Mouse (Mus musculus) limb, embryonic 13.5 days (tissue): ENCODE results near the gene Cabp4. TPM values are rescaled to one million over a fixed set of nuclear protein-coding genes. Genes with fewer than 3 reads are reported as not detected.
A peak's percentile ranks its signal among the peaks of the same experiment; 100 is the strongest.

ENCODE experiments used
- ATAC-seq: fragments of 200-750 bp; cut with Nextera tagmentation; 2 replicates; pipeline ENCODE4 v1.8.0; 2017; ENCODE audit warnings: low read depth, moderate number of reproducible peaks, moderate TSS enrichment; ENCODE audit not compliant: low FRiP score
- H3K27ac ChIP-seq: fragments of 300-500 bp; sonication (generic); 2 replicates; pipeline ENCODE4 v1.5.1; 2015; ENCODE audit warnings: inconsistent platforms, mild to moderate bottlenecking, moderate library complexity
- H3K27me3 ChIP-seq: fragments of 300-500 bp; sonication (generic); 2 replicates; pipeline ENCODE4 v1.6.1; 2015; ENCODE audit warnings: mild to moderate bottlenecking, inconsistent platforms
- H3K36me3 ChIP-seq: fragments of 300-500 bp; sonication (generic); 2 replicates; pipeline ENCODE4 v1.6.1; 2015; ENCODE audit warnings: inconsistent platforms, mild to moderate bottlenecking, moderate library complexity
- H3K4me1 ChIP-seq: fragments of 300-500 bp; sonication (generic); 2 replicates; pipeline ENCODE4 v1.6.1; 2015; ENCODE audit warnings: inconsistent platforms
- H3K4me2 ChIP-seq: fragments of 300-500 bp; sonication (generic); replicated peaks from 2 replicates; pipeline ENCODE4 v1.6.1; 2015; ENCODE audit warnings: inconsistent platforms, mild to moderate bottlenecking, moderate library complexity
- H3K4me3 ChIP-seq: fragments of 300-500 bp; sonication (generic); 2 replicates; pipeline ENCODE4 v1.5.1; 2015; ENCODE audit warnings: moderate library complexity, mild to moderate bottlenecking, inconsistent platforms
- H3K9ac ChIP-seq: fragments of 300-500 bp; sonication (generic); 2 replicates; pipeline ENCODE4 v1.6.1; 2015; ENCODE audit warnings: mild to moderate bottlenecking, inconsistent platforms
- H3K9me3 ChIP-seq: fragments of 300-500 bp; sonication (generic); 2 replicates; pipeline ENCODE4 v1.6.1; 2016; ENCODE audit warnings: inconsistent platforms
- WGBS: fragments of 180-500 bp; shearing (Covaris S2); methylation state at CpG from one replicate; pipeline ENCODE4 v1.1.7; 2015; 5-methylcytosine and 5-hydroxymethylcytosine counted together
- polyA plus RNA-seq: library from polyadenylated mRNA; unstranded; fragments of >200 nt; fragmentation: Nextera tagmentation; extraction: Ambion mirVana; gene quantifications from 2 replicates; pipeline ENCODE4 v1.2.1, GENCODE M21; 2015

Cabp4 gene
- polyA plus RNA-seq, 1 experiment from 2014 or later: 0.05 TPM

GRCm38 (mm10) chr19:4162646-4163542, 19.1 kb upstream of the Cabp4 start, which contains the start of gene Rps6kb2:
Rps6kb2 (minus strand) TSS chr19:4163354.
- 7% methylated on average over 42 of the region's 42 CpGs for WGBS
- Histone ChIP-seq H3K36me3 (peaks cover 37% of the 10 kb centered on the region), H3K27ac (peak within 1 kb of the TSS; percentile 78), H3K9ac (peak within 1 kb of the TSS; percentile 85), H3K4me1 (peaks cover 13% of the 10 kb centered on the region), H3K4me3 (peak within 1 kb of the TSS; percentile 71), H3K27me3 (no peaks in the 10 kb centered on the region), H3K4me2 (peak within 1 kb of the TSS; percentile 95), H3K9me3 (no peaks in the 10 kb centered on the region)
- peak; percentile 87 for ATAC-seq

GRCm38 (mm10) chr19:4159049-4159448, 15.2 kb upstream of the Cabp4 start:
- 92% methylated on average over 8 of the region's 8 CpGs for WGBS
- peaks cover 65% of the 10 kb centered on the region for H3K36me3 ChIP-seq
- no peak overlapping the region for H3K27ac ChIP-seq
- no peaks in the 10 kb centered on the region for H3K27me3 ChIP-seq
- H3K9me3 ChIP-seq: no peaks in the 10 kb centered on the region
- peaks cover 13% of the 10 kb centered on the region for H3K4me1 ChIP-seq
- H3K9ac ChIP-seq: no peak overlapping the region
- ATAC-seq: no peak
- no peak overlapping the region for H3K4me2 ChIP-seq
- no peak overlapping the region for H3K4me3 ChIP-seq

GRCm38 (mm10) chr19:4156771-4157170, 12.9 kb upstream of the Cabp4 start:
- Histone ChIP-seq H3K4me2 (no peak overlapping the region), H3K27ac (no peak overlapping the region), H3K9me3 (no peaks in the 10 kb centered on the region), H3K36me3 (peaks cover 82% of the 10 kb centered on the region), H3K27me3 (no peaks in the 10 kb centered on the region), H3K4me3 (no peak overlapping the region), H3K9ac (no peak overlapping the region), H3K4me1 (no peaks in the 10 kb centered on the region)
- 90% methylated on average over 12 of the region's 12 CpGs for WGBS
- ATAC-seq: no peak

- ATAC-seq: no peak
- Histone ChIP-seq H3K4me2 (no peak overlapping the region), H3K36me3 (peaks cover 81% of the 10 kb centered on the region), H3K9me3 (no peaks in the 10 kb centered on the region), H3K4me3 (no peak overlapping the region), H3K27me3 (no peaks in the 10 kb centered on the region), H3K9ac (0 out of 2 replicates have a peak overlapping the region, but pooled peaks have one; percentile 14), H3K4me1 (no peaks in the 10 kb centered on the region), H3K27ac (no peak overlapping the region)
- WGBS: 81% methylated on average over 20 of the region's 20 CpGs
Measured at GRCm38 (mm10) chr19:4156073-4156579, 12.3 kb upstream of the Cabp4 start.

GRCm38 (mm10) chr19:4155223-4156072, 11.6 kb upstream of the Cabp4 start:
- H3K9me3 ChIP-seq: no peaks in the 10 kb centered on the region
- H3K9ac ChIP-seq: 0 out of 2 replicates have a peak overlapping the region, but pooled peaks have one; percentile 14
- H3K27ac ChIP-seq: no peak overlapping the region
- no peaks in the 10 kb centered on the region for H3K4me1 ChIP-seq
- no peaks in the 10 kb centered on the region for H3K27me3 ChIP-seq
- ATAC-seq: no peak
- WGBS: 81% methylated on average over 6 of the region's 6 CpGs
- no peak overlapping the region for H3K4me2 ChIP-seq
- H3K4me3 ChIP-seq: no peak overlapping the region
- H3K36me3 ChIP-seq: peaks cover 81% of the 10 kb centered on the region

GRCm38 (mm10) chr19:4154437-4155222, 10.8 kb upstream of the Cabp4 start:
- ATAC-seq: no peak
- Histone ChIP-seq H3K27ac (no peak overlapping the region), H3K9ac (no peak overlapping the region), H3K27me3 (no peaks in the 10 kb centered on the region), H3K36me3 (peaks cover 83% of the 10 kb centered on the region), H3K4me1 (peaks cover 4% of the 10 kb centered on the region; the same call in 1 of the 2 replicates), H3K9me3 (no peaks in the 10 kb centered on the region), H3K4me2 (no peak overlapping the region), H3K4me3 (no peak overlapping the region)
- 81% methylated on average over 13 of the region's 13 CpGs for WGBS

GRCm38 (mm10) chr19:4153232-4153654, 9.4 kb upstream of the Cabp4 start, which contains the start of gene Ptprcap:
Ptprcap (plus strand) TSS chr19:4153604.
- no peaks in the 10 kb centered on the region for H3K9me3 ChIP-seq
- 69% methylated on average over 11 of the region's 11 CpGs for WGBS
- H3K27ac ChIP-seq: no peak within 1 kb of the TSS
- H3K4me2 ChIP-seq: no peak within 1 kb of the TSS
- H3K36me3 ChIP-seq: peaks cover 70% of the 10 kb centered on the region
- no peaks in the 10 kb centered on the region for H3K27me3 ChIP-seq
- no peak for ATAC-seq
- no peak within 1 kb of the TSS for H3K4me3 ChIP-seq
- H3K4me1 ChIP-seq: peaks cover 12% of the 10 kb centered on the region
- H3K9ac ChIP-seq: no peak within 1 kb of the TSS; the same call in 1 of the 2 replicates

GRCm38 (mm10) chr19:4152445-4153231, 8.8 kb upstream of the Cabp4 start:
- H3K36me3 ChIP-seq: peaks cover 63% of the 10 kb centered on the region
- WGBS: 94% methylated on average over 8 of the region's 8 CpGs
- H3K4me2 ChIP-seq: no peak overlapping the region
- H3K4me3 ChIP-seq: no peak overlapping the region
- H3K27ac ChIP-seq: no peak overlapping the region
- no peaks in the 10 kb centered on the region for H3K27me3 ChIP-seq
- H3K9ac ChIP-seq: no peak overlapping the region
- no peak for ATAC-seq
- H3K9me3 ChIP-seq: no peaks in the 10 kb centered on the region
- H3K4me1 ChIP-seq: peaks cover 18% of the 10 kb centered on the region

GRCm38 (mm10) chr19:4151898-4152297, 8.1 kb upstream of the Cabp4 start:
- no peak overlapping the region for H3K4me2 ChIP-seq
- peaks cover 56% of the 10 kb centered on the region for H3K36me3 ChIP-seq
- no peaks in the 10 kb centered on the region for H3K9me3 ChIP-seq
- H3K9ac ChIP-seq: 0 out of 2 replicates have a peak overlapping the region, but pooled peaks have one; percentile 19
- H3K4me1 ChIP-seq: peaks cover 18% of the 10 kb centered on the region
- 94% methylated on average over 5 of the region's 5 CpGs for WGBS
- H3K4me3 ChIP-seq: no peak overlapping the region
- no peaks in the 10 kb centered on the region for H3K27me3 ChIP-seq
- no peak overlapping the region for H3K27ac ChIP-seq
- no peak for ATAC-seq

GRCm38 (mm10) chr19:4151488-4151860, 7.6 kb upstream of the Cabp4 start:
- Histone ChIP-seq H3K9ac (no peak overlapping the region), H3K9me3 (no peaks in the 10 kb centered on the region), H3K27ac (no peak overlapping the region), H3K4me1 (peaks cover 18% of the 10 kb centered on the region), H3K4me2 (no peak overlapping the region), H3K27me3 (no peaks in the 10 kb centered on the region), H3K36me3 (peaks cover 52% of the 10 kb centered on the region), H3K4me3 (no peak overlapping the region)
- ATAC-seq: no peak
- WGBS: 90% methylated on average over 4 of the region's 5 CpGs
